Mouse (Mus musculus): ENCODE results near the gene Tmprss11e. TPM values are rescaled to one million over a fixed set of nuclear protein-coding genes. Genes with fewer than 3 reads are reported as not detected.

Gene Tmprss11e
- not detected for polyA plus RNA-seq (2012; fragmentation: generic; extraction: Trizol)

GRCm38 (mm10) chr5:86745715-86746114, at the start of gene Tmprss11e:
Tmprss11e (minus strand) TSS chr5:86745815.

GRCm38 (mm10) chr5:86676262-86676661, 69.4 kb downstream of the Tmprss11e start, which contains the start of gene Tmprss11b:
Tmprss11b (minus strand) TSS chr5:86676362.

Other genes with a start within 250 kb of the Tmprss11e start
- gene Tmprss11g, start 227.2 kb downstream of the Tmprss11e start, polyA plus RNA-seq (2012; fragmentation: generic; extraction: Trizol), result not detected
- gene Tmprss11f, start 113.4 kb downstream of the Tmprss11e start, polyA plus RNA-seq (2012; fragmentation: generic; extraction: Trizol), result not detected
- not detected for gene Tmprss11b, start 69.5 kb downstream of the Tmprss11e start, polyA plus RNA-seq (2012; fragmentation: generic; extraction: Trizol)
- gene Ythdc1, start 58.4 kb upstream of the Tmprss11e start, polyA plus RNA-seq (2012; fragmentation: generic; extraction: Trizol), result 10 to 100 TPM in 1 of 2 experiments, 1 to 10 TPM in 1; 3.1 to 17.5 TPM
- gene Ugt2b34, start 161.1 kb upstream of the Tmprss11e start, polyA plus RNA-seq (2012; fragmentation: generic; extraction: Trizol), result not detected
- gene Ugt2b1, start 180.7 kb upstream of the Tmprss11e start, polyA plus RNA-seq (2012; fragmentation: generic; extraction: Trizol), result not detected

Data from C3H10T1/2 (cell line).